Mouse (Mus musculus) heart, adult 2 months (tissue): ENCODE measurements around the gene Rgs13.

Experiments
- CTCF ChIP-seq: fragments of 200-600 bp; IDR thresholded peaks from 2 replicates; pipeline ENCODE4 v1.8.1; 2022; ENCODE audit warnings: antibody characterized with exemption, mild to moderate bottlenecking, moderate library complexity
- EP300 ChIP-seq: fragments of 200-500 bp; IDR thresholded peaks from 2 replicates; pipeline ENCODE4 v1.6.1; 2011; ENCODE audit warnings: low read depth, low read length, control low read depth; ENCODE audit not compliant: insufficient read depth
- POLR2A ChIP-seq: fragments of 200-500 bp; IDR thresholded peaks from 2 replicates; pipeline ENCODE4 v1.6.1; 2011; ENCODE audit warnings: mild to moderate bottlenecking, low read depth, low read length, control low read depth; ENCODE audit not compliant: insufficient read depth

GRCm38 (mm10) chr1:144090410-144090809 lies 86.8 kb downstream of the Rgs13 start:
- TF ChIP-seq CTCF: no peak
- TF ChIP-seq POLR2A: no peak
- no peak for TF ChIP-seq EP300
